ENCODE assay signal across 15 mouse cellular contexts in the genomic region with DNA sequence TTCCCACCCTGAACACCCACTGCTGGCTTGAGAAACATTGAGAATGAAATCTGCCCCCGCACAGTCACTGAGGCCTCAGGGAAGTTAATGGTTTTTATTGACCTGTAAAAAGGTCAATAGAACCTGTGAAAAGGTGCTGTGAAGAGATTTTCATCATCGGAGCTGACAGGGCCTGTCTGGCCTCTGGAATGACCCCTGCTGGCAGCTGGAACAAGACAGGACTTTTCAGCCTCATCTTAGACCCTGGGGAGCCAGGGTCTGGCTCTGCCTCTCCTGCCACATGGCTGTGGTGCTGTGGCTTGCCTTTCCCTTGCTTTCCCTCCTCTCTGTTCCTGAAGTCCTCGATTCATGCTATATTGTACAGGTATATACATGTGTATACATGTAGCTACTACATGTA.
DNase-seq lines count a peak whose midpoint lies in the region; ATAC-seq lines count a peak whose summit lies in the region.
"Had no signal": no experiment of that assay in that cellular context is flagged by ENCODE, and none has a peak within 500 bp of the region (broad histone marks: within the 10 kb centered on the region; RNA-seq: fewer than 3 reads in every experiment).

No protein-coding gene starts in this region.

- H3K9ac ChIP-seq in hindbrain, embryonic 13.5 days = no peak overlapping the region
- no peak overlapping the region for H3K9ac ChIP-seq in hindbrain, embryonic 11.5 days (ENCODE audit: low read depth, low read length)
- H3K9ac ChIP-seq: hindbrain, embryonic 14.5 days had no signal

- no peak overlapping the region for H3K4me2 ChIP-seq in hindbrain, embryonic 13.5 days
- no peak overlapping the region for H3K4me2 ChIP-seq in hindbrain, embryonic 11.5 days (replicated peaks; ENCODE audit: low read depth, low read length)
- H3K4me2 ChIP-seq: hindbrain, embryonic 14.5 days had no signal

- peaks cover 26% of the 10 kb centered on the region for H3K4me1 ChIP-seq in hindbrain, embryonic 13.5 days (replicated peaks)
- H3K4me1 ChIP-seq in hindbrain, embryonic 11.5 days (replicated peaks; ENCODE audit: control insufficient read depth, insufficient read depth, low read length) = no peaks in the 10 kb centered on the region
- H3K4me1 ChIP-seq in megakaryocyte, embryonic 14.5 days = peaks cover 68% of the 10 kb centered on the region

- H3K27ac ChIP-seq in hindbrain, embryonic 13.5 days = no peak overlapping the region
- H3K27ac ChIP-seq in hindbrain, embryonic 11.5 days (ENCODE audit: low read depth, low read length) = no peak overlapping the region
- H3K27ac ChIP-seq: forebrain, embryonic 10.5 days; heart, adult 2 months; hindbrain, embryonic 14.5 days had no signal

- 59% methylated on average over 3 of the region's 3 CpGs for WGBS in hindbrain, embryonic 13.5 days
- WGBS in hindbrain, embryonic 11.5 days = 64% methylated on average over 3 of the region's 3 CpGs

- H3K9me3 ChIP-seq in hindbrain, embryonic 13.5 days = no peaks in the 10 kb centered on the region
- H3K9me3 ChIP-seq in hindbrain, embryonic 11.5 days (ENCODE audit: control insufficient read depth, low read length) = no peaks in the 10 kb centered on the region
- H3K9me3 ChIP-seq in megakaryocyte, embryonic 14.5 days = peaks cover 11% of the 10 kb centered on the region
- H3K9me3 ChIP-seq: forebrain, embryonic 10.5 days had no signal

- H3K4me3 ChIP-seq in hindbrain, embryonic 13.5 days = no peak overlapping the region
- H3K4me3 ChIP-seq in hindbrain, embryonic 11.5 days (ENCODE audit: low read depth, low read length) = no peak overlapping the region
- peak overlapping the region; percentile 14 for H3K4me3 ChIP-seq in megakaryocyte, embryonic 14.5 days (replicated peaks)
- H3K4me3 ChIP-seq: forebrain, embryonic 10.5 days; heart, adult 2 months; myocyte had no signal

- no peaks in the 10 kb centered on the region for H3K27me3 ChIP-seq in hindbrain, embryonic 13.5 days
- no peaks in the 10 kb centered on the region for H3K27me3 ChIP-seq in hindbrain, embryonic 11.5 days (ENCODE audit: control insufficient read depth, insufficient read depth, low read length)
- no peaks in the 10 kb centered on the region for H3K27me3 ChIP-seq in megakaryocyte, embryonic 14.5 days (replicated peaks)

- peak; percentile 21; the same call in 1 of the 2 replicates for ATAC-seq in hindbrain, embryonic 13.5 days (ENCODE audit: low FRiP score)
- ATAC-seq in hindbrain, embryonic 11.5 days (ENCODE audit: low FRiP score) = no peak; the same call in 1 of the 2 replicates
- ATAC-seq in megakaryocyte, adult 5-6 weeks (ENCODE audit: poor library complexity, severe bottlenecking) = no peak
- no peak for ATAC-seq in frontal cortex, adult (ENCODE audit: low TSS enrichment)
- ATAC-seq: intestine, embryonic 16.5 days had no signal

- no peaks in the 10 kb centered on the region for H3K36me3 ChIP-seq in hindbrain, embryonic 13.5 days
- H3K36me3 ChIP-seq in hindbrain, embryonic 11.5 days (ENCODE audit: control insufficient read depth, insufficient read depth, low read length) = no peaks in the 10 kb centered on the region
- peaks cover 23% of the 10 kb centered on the region for H3K36me3 ChIP-seq in megakaryocyte, embryonic 14.5 days (replicated peaks; ENCODE audit: low read length)
- H3K36me3 ChIP-seq: forebrain, embryonic 10.5 days had no signal

- DNase-seq in hindbrain, embryonic 11.5 days (ENCODE audit: low spot score) = no peak
- peak; percentile 24 for DNase-seq in embryo, embryonic 10.5 days (ENCODE audit: low spot score)
- DNase-seq in forelimb bud, embryonic 11.5 days (ENCODE audit: low read depth, low spot score) = peak; percentile 14
- DNase-seq: cerebellum, adult 8-10 months; heart, adult 2 months; lung, postnatal 10 days; right cerebral cortex, postnatal 4 days had no signal
